In genomic region chr15:19275968-19276826, GRCm38 (mm10) we compare ENCODE assay signal across 9 mouse cellular contexts.
DNase-seq lines count a peak whose midpoint lies in the region; ATAC-seq lines count a peak whose summit lies in the region.
"Had no signal": no experiment of that assay in that cellular context is flagged by ENCODE, and none has a peak within 500 bp of the region (broad histone marks: within the 10 kb centered on the region; RNA-seq: fewer than 3 reads in every experiment).

No protein-coding gene starts in this region.

- H3K9ac ChIP-seq in limb, embryonic 11.5 days (ENCODE audit: low read length), result no peak overlapping the region
- no peak overlapping the region for H3K9ac ChIP-seq in embryonic facial prominence, embryonic 14.5 days (ENCODE audit: low read depth, low read length)

- no peaks in the 10 kb centered on the region for H3K4me1 ChIP-seq in limb, embryonic 11.5 days (ENCODE audit: control insufficient read depth, insufficient read depth, low read length)
- H3K4me1 ChIP-seq in limb, embryonic 10.5 days, result no peaks in the 10 kb centered on the region
- H3K4me1 ChIP-seq in embryonic facial prominence, embryonic 14.5 days (ENCODE audit: control insufficient read depth, insufficient read depth, low read length), result no peaks in the 10 kb centered on the region

- H3K27me3 ChIP-seq in limb, embryonic 11.5 days (ENCODE audit: control insufficient read depth, insufficient read depth, low read length), result no peaks in the 10 kb centered on the region
- no peaks in the 10 kb centered on the region for H3K27me3 ChIP-seq in limb, embryonic 10.5 days (ENCODE audit: low read depth, poor library complexity, severe bottlenecking)
- H3K27me3 ChIP-seq in embryonic facial prominence, embryonic 14.5 days (replicated peaks; ENCODE audit: control insufficient read depth, insufficient read depth, low read length), result no peaks in the 10 kb centered on the region

- H3K4me2 ChIP-seq in limb, embryonic 11.5 days (ENCODE audit: low read depth, severe bottlenecking), result no peak overlapping the region
- H3K4me2 ChIP-seq in embryonic facial prominence, embryonic 14.5 days (ENCODE audit: low read depth, low read length), result peak overlapping the region; percentile 34; the same call in 1 of the 2 replicates

- no peak overlapping the region for H3K27ac ChIP-seq in limb, embryonic 11.5 days (replicated peaks; ENCODE audit: low read depth, low read length)
- H3K27ac ChIP-seq in limb, embryonic 10.5 days, result no peak overlapping the region
- H3K27ac ChIP-seq in embryonic facial prominence, embryonic 14.5 days (replicated peaks; ENCODE audit: low read depth, low read length), result no peak overlapping the region

- 53% methylated on average over 10 of the region's 10 CpGs for WGBS in limb, embryonic 11.5 days
- 63% methylated on average over 10 of the region's 10 CpGs for WGBS in limb, embryonic 10.5 days
- WGBS in embryonic facial prominence, embryonic 14.5 days, result 47% methylated on average over 10 of the region's 10 CpGs

- H3K36me3 ChIP-seq in limb, embryonic 11.5 days (ENCODE audit: control insufficient read depth, insufficient read depth, low read length), result no peaks in the 10 kb centered on the region
- H3K36me3 ChIP-seq in limb, embryonic 10.5 days, result no peaks in the 10 kb centered on the region
- no peaks in the 10 kb centered on the region for H3K36me3 ChIP-seq in embryonic facial prominence, embryonic 14.5 days (ENCODE audit: control insufficient read depth, insufficient read depth, low read length)

- H3K9me3 ChIP-seq in limb, embryonic 11.5 days (ENCODE audit: control insufficient read depth, low read length), result no peaks in the 10 kb centered on the region
- H3K9me3 ChIP-seq in limb, embryonic 10.5 days (replicated peaks), result no peaks in the 10 kb centered on the region
- no peaks in the 10 kb centered on the region for H3K9me3 ChIP-seq in embryonic facial prominence, embryonic 14.5 days (ENCODE audit: control insufficient read depth, low read length)

- H3K4me3 ChIP-seq in limb, embryonic 11.5 days (ENCODE audit: low read depth, low read length), result no peak overlapping the region
- no peak overlapping the region for H3K4me3 ChIP-seq in limb, embryonic 10.5 days
- no peak overlapping the region for H3K4me3 ChIP-seq in embryonic facial prominence, embryonic 14.5 days (ENCODE audit: low read depth, low read length)

- ATAC-seq in limb, embryonic 11.5 days (ENCODE audit: insufficient number of reproducible peaks, low FRiP score, low TSS enrichment, low read depth), result no peak
- ATAC-seq in embryonic facial prominence, embryonic 14.5 days (ENCODE audit: low read depth), result no peak
- ATAC-seq in granulocyte monocyte progenitor cell, adult 5-6 weeks (replicated peaks; ENCODE audit: poor library complexity, severe bottlenecking), result no peak

- peak; percentile 23 for DNase-seq in limb, embryonic 11.5 days (ENCODE audit: low spot score)
- DNase-seq in limb, embryonic 10.5 days (ENCODE audit: low spot score), result no peak
- DNase-seq in embryonic facial prominence, embryonic 14.5 days (ENCODE audit: low spot score), result peak; percentile 57
- peak; percentile 4 for DNase-seq in layer of hippocampus, adult 9-11 months
- DNase-seq in retina, postnatal 1 day, result peak; percentile 35
- no peak for DNase-seq in heart, adult 11 months
- no peak for DNase-seq in gastrocnemius, postnatal 25 days
- DNase-seq: adrenal gland, postnatal 36 days had no signal

Comparison
In these comparisons a context has a peak if more than half of its experiments do, and no peak if none do; other contexts are left out.
1. DNase-seq: peak in limb, embryonic 11.5 days (single experiment), embryonic facial prominence, embryonic 14.5 days (single experiment), layer of hippocampus, adult 9-11 months (single experiment) and retina, postnatal 1 day (single experiment); none in limb, embryonic 10.5 days (single experiment), heart, adult 11 months (single experiment) and gastrocnemius, postnatal 25 days (single experiment).